Mouse (Mus musculus) heart, postnatal 36 days (tissue): ENCODE results near the gene Ccdc12. TPM values are rescaled to one million over a fixed set of nuclear protein-coding genes. Genes with fewer than 3 reads are reported as not detected.

Experiments
- DNase-seq, 2 experiments: peaks; one replicate each; pipeline ENCODE4 v3.0.0; 2021 to 2022
- intact Hi-C: fragments of 180-260 bp; cut with DNase I; formaldehyde crosslinking; loops from one replicate; pipeline ENCODE4 v1.15.1; 2025
- total RNA-seq, 2 experiments: library from RNA; stranded (reverse); gene quantifications; 2 replicates each; pipeline ENCODE4 v1.2.3; 2021

The Ccdc12 gene
- total RNA-seq, 2 experiments from 2014 or later, result 60.6 to 66.9 TPM

- intact Hi-C loops, result no loop called here
- no peak for DNase-seq
These were observed 12.5 kb upstream of the Ccdc12 start for GRCm38 (mm10) chr9:110643787-110644186.

GRCm38 (mm10) chr9:110644295-110644694 lies 12.0 kb upstream of the Ccdc12 start:
- intact Hi-C loops, result no loop called here

GRCm38 (mm10) chr9:110645219-110645618 lies 11.1 kb upstream of the Ccdc12 start:
- DNase-seq, result no peak
- intact Hi-C loops, result loop anchor here (5.0 kb wide), 1 partner anchor 132 kb away; no protein-coding TSS in a partner anchor

More at GRCm38 (mm10) chr9:110644295-110644694, 12.0 kb upstream of the Ccdc12 start:
- DNase-seq, result no peak

GRCm38 (mm10) chr9:110649775-110650174 lies 6.5 kb upstream of the Ccdc12 start:
- intact Hi-C loops, result loop anchor here (5.0 kb wide), 1 partner anchor 128 kb away; no protein-coding TSS in a partner anchor

GRCm38 (mm10) chr9:110651931-110652722 lies 4.2 kb upstream of the Ccdc12 start:
- intact Hi-C loops, result loop anchor here (2.0 kb wide), 1 partner anchor 17 kb away; no protein-coding TSS in a partner anchor
- DNase-seq, result peak; percentile 52

More at GRCm38 (mm10) chr9:110649775-110650174, 6.5 kb upstream of the Ccdc12 start:
- DNase-seq, result no peak

- intact Hi-C loops, result loop anchor here (2.0 kb wide), 1 partner anchor 18 kb away; no protein-coding TSS in a partner anchor
- no peak for DNase-seq
These were observed 3.2 kb upstream of the Ccdc12 start for GRCm38 (mm10) chr9:110652963-110653654.

- peak; percentile 91 to 93 for DNase-seq
- intact Hi-C loops, result loop anchor here (2.0 kb wide), 1 partner anchor 19 kb away; no protein-coding TSS in a partner anchor
These were observed 2.4 kb upstream of the Ccdc12 start, which contains the start of gene Nbeal2 for GRCm38 (mm10) chr9:110653655-110654461. Gene Nbeal2, minus strand, starts transcription at chr9:110654161.

GRCm38 (mm10) chr9:110654726-110655650 lies 1.3 kb upstream of the Ccdc12 start:
- intact Hi-C loops, result no loop called here
- no peak for DNase-seq

GRCm38 (mm10) chr9:110655651-110656007 lies 674 bp upstream of the Ccdc12 start:
- intact Hi-C loops, result no loop called here
- no peak for DNase-seq

- intact Hi-C loops, result loop anchor here (2.0 kb wide), 1 partner anchor 15 kb away; no protein-coding TSS in a partner anchor
- DNase-seq, result peak; percentile 54 to 60
These were observed 1.3 kb downstream of the Ccdc12 start for GRCm38 (mm10) chr9:110657474-110658078.

GRCm38 (mm10) chr9:110659521-110659920 lies 3.2 kb downstream of the Ccdc12 start:
- intact Hi-C loops, result loop anchor here (2.0 kb wide), 1 partner anchor 13 kb away; no protein-coding TSS in a partner anchor
- DNase-seq, result no peak

GRCm38 (mm10) chr9:110660208-110660607 lies 3.9 kb downstream of the Ccdc12 start:
- intact Hi-C loops, result no loop called here
- DNase-seq, result no peak

GRCm38 (mm10) chr9:110660856-110661612 lies 4.7 kb downstream of the Ccdc12 start:
- intact Hi-C loops, result no loop called here
- no peak for DNase-seq

GRCm38 (mm10) chr9:110662844-110663243 lies 6.5 kb downstream of the Ccdc12 start:
- no peak for DNase-seq
- intact Hi-C loops, result no loop called here

GRCm38 (mm10) chr9:110665912-110666311 lies 9.6 kb downstream of the Ccdc12 start:
- intact Hi-C loops, result no loop called here
- peak in 1 of 2 experiments; percentile 48 for DNase-seq

GRCm38 (mm10) chr9:110666374-110666773 lies 10.1 kb downstream of the Ccdc12 start:
- no peak for DNase-seq
- intact Hi-C loops, result no loop called here

GRCm38 (mm10) chr9:110667219-110667836 lies 11.0 kb downstream of the Ccdc12 start:
- intact Hi-C loops, result no loop called here
- no peak for DNase-seq
